8 mouse cellular contexts compared by ENCODE assay signal in the genomic region with DNA sequence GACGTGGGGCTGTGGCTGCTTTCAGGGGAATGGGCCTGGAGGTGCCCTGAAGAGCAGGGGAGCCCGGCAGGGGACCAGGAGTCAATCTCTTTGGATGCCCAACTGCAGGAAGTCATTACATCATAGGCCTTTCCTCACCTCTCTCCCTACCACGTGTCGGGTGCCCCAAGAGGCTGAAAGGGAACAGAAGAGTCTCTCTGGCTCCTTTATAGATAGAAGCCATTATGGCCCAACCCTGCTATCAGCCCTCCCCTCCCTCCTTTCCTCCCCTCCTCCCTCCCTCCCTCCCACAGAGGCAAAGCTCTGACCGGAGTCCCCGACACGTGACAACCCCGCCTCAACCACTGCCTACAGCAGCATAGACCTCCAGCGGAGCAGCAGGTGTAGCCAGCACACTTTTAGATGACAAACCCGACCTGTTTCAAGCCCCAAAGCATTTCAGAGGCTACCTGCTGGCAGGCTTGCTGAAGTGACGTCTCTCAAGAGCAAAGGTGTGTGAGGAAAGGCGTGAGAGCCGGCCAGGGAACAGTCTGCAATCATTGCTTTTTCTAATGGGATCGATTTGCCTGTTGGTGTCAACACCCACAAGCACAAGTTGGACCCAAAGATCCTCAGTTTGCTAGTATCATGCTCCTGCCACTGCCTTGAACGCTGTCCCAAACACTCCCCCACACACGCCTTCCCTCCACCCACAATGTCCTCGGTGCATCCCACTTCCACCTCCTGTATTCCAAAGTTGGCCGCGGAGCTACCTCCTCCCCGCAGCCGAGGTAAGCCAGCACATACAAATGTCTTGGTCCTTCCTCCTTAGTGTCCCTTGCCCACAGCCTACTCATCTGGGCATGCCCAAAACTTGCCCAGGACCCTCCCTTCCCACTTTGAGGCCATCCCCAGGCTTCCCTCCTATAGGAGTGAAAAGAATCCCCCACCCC. TPM values are rescaled to one million over a fixed set of nuclear protein-coding genes. Genes with fewer than 3 reads are reported as not detected.
A peak's percentile ranks its signal among the peaks of the same experiment; 100 is the strongest.
DNase-seq lines count a peak whose midpoint lies in the region; ATAC-seq and TF ChIP-seq lines count a peak whose summit lies in the region.

No protein-coding gene starts in this region.

- in situ Hi-C loops in ES-E14 (cut with MboI; ENCODE audit: low sequenced_read_pairs in 2 of 2, unreplicated experiment in 2 of 2): no loop called here

- peak overlapping the region; percentile 99 for H3K4me2 ChIP-seq in heart, embryonic 13.5 days

- H3K9me3 ChIP-seq in ES-E14 (ENCODE audit: control insufficient read depth, insufficient read depth, low read depth, low read length): no peaks in the 10 kb centered on the region
- H3K9me3 ChIP-seq in heart, embryonic 13.5 days: no peaks in the 10 kb centered on the region

- peak; percentile 5; the same call in 1 of the 2 replicates for ATAC-seq in common myeloid progenitor, adult 5-6 weeks (replicated peaks; ENCODE audit: low read depth, poor library complexity, severe bottlenecking)
- no peak; the same call in 1 of the 2 replicates for ATAC-seq in heart, embryonic 13.5 days (ENCODE audit: extremely low read depth, insufficient number of reproducible peaks, low FRiP score, low TSS enrichment)

- WGBS in heart, embryonic 13.5 days: 10% methylated on average over 21 of the region's 21 CpGs

- H3K27me3 ChIP-seq in heart, embryonic 13.5 days (replicated peaks): no peaks in the 10 kb centered on the region

- peaks cover 4 to 10% of the 10 kb centered on the region in 2 experiments; a peak in 2 of 4 replicates for H3K4me1 ChIP-seq in ES-E14 (ENCODE audit: control insufficient read depth in 2 of 2, insufficient read depth in 2 of 2, low read length in 2 of 2, poor library complexity in 1 of 2)
- H3K4me1 ChIP-seq in heart, embryonic 13.5 days: peaks cover 63% of the 10 kb centered on the region

- H3K4me3 ChIP-seq in ES-E14 (ENCODE audit: insufficient read depth in 1 of 2, low read depth in 1 of 2, low read length in 2 of 2, poor library complexity in 1 of 2, severe bottlenecking in 1 of 2): peak overlapping the region; percentile 76 to 77
- peak overlapping the region; percentile 69 for H3K4me3 ChIP-seq in heart, embryonic 13.5 days

- DNase-seq in 416B (ENCODE audit: low read depth): peak; percentile 90
- peak; percentile 68 for DNase-seq in ES-E14 (ENCODE audit: low read depth, low spot score)
- DNase-seq in kidney, postnatal 14 days: peak; percentile 75
- peak; percentile 54 to 68 for DNase-seq in lung, postnatal 4 days
- peak; percentile 51 to 55 for DNase-seq in spleen, postnatal 14 days (ENCODE audit: low spot score in 2 of 2)
- DNase-seq in gastrocnemius, adult 8-10 months (ENCODE audit: low spot score in 2 of 2): no peak

- peaks cover 13% of the 10 kb centered on the region; the same call in 1 of the 2 replicates for H3K36me3 ChIP-seq in ES-E14 (ENCODE audit: control insufficient read depth, insufficient read depth, low read length, poor library complexity, severe bottlenecking)
- peaks cover 18% of the 10 kb centered on the region for H3K36me3 ChIP-seq in heart, embryonic 13.5 days

- H3K9ac ChIP-seq in ES-E14 (ENCODE audit: insufficient read depth, low read depth, low read length, poor library complexity, severe bottlenecking): peak overlapping the region; percentile 79
- peak overlapping the region; percentile 95 for H3K9ac ChIP-seq in heart, embryonic 13.5 days

- peak overlapping the region; percentile 48; the same call in 1 of the 2 replicates for H3K27ac ChIP-seq in ES-E14 (ENCODE audit: insufficient read depth, low read depth, low read length, poor library complexity, severe bottlenecking)
- H3K27ac ChIP-seq in heart, embryonic 13.5 days (replicated peaks): peak overlapping the region; percentile 99

TF ChIP-seq in ES-E14, 5 proteins besides CTCF, POLR2A, EP300 and RAD21:
- no peak for TF ChIP-seq HCFC1 (IDR thresholded peaks at IDR 0.05; ENCODE audit: borderline replicate concordance, insufficient read depth, low read length)
- no peak for TF ChIP-seq MAFK (IDR thresholded peaks at IDR 0.05; ENCODE audit: insufficient read depth, low read depth, low read length)
- no peak for TF ChIP-seq ZC3H11A (IDR thresholded peaks at IDR 0.05; ENCODE audit: borderline replicate concordance, low read depth, low read length)
- TF ChIP-seq CHD2 (IDR thresholded peaks at IDR 0.05; ENCODE audit: low read depth, low read length): no peak
- no peak for TF ChIP-seq ZNF384 (IDR thresholded peaks at IDR 0.05; ENCODE audit: low read depth, low read length)
TF ChIP-seq in ES-E14: peak in this region for 0.

RNA-seq across cellular contexts. Expression of a gene that starts 2.5 kb away (rescaled TPM):
- total RNA-seq in ES-E14 (2012; rRNA removed): 20.7 and 27.1 TPM in 2 replicates
- total RNA-seq in common myeloid progenitor, adult 5-6 weeks (2017): 46.1 and 57.6 TPM in 2 replicates
- polyA plus RNA-seq in heart, embryonic 13.5 days (2015; fragmentation: Nextera tagmentation; extraction: Ambion mirVana): 4.4 and 4.8 TPM in 2 replicates
- total RNA-seq in gastrocnemius, adult 8-10 months (2022): 10 to 100 TPM; 21.6 to 35.2 (median 25.8) TPM

Comparison
In these comparisons a context has a peak if more than half of its experiments do, and no peak if none do; other contexts are left out.
1. DNase-seq: peak in 416B (single experiment), ES-E14 (single experiment), kidney, postnatal 14 days (single experiment), lung, postnatal 4 days (2 of 2) and spleen, postnatal 14 days (2 of 2); none in gastrocnemius, adult 8-10 months (0 of 2).